Mouse (Mus musculus) small intestine, adult 2 months (tissue): ENCODE data around the gene Hist1h1b.

Source experiments
- CTCF ChIP-seq: fragments of 200-500 bp; IDR thresholded peaks from 2 replicates; pipeline ENCODE4 v1.5.1; 2012; ENCODE audit warnings: low read depth, mild to moderate bottlenecking, control low read depth, inconsistent platforms, low read length, moderate library complexity, mixed read lengths; ENCODE audit not compliant: insufficient replicate concordance, insufficient read length; ENCODE audit errors: extremely low read depth
- POLR2A ChIP-seq: fragments of 200-500 bp; IDR thresholded peaks from 2 replicates; pipeline ENCODE4 v1.6.1; 2012; ENCODE audit warnings: low read depth, mild to moderate bottlenecking, control low read depth, inconsistent platforms, low read length, moderate library complexity

GRCm38 (mm10) chr13:21734010-21734905, 46.2 kb downstream of the Hist1h1b start:
- no peak for TF ChIP-seq POLR2A
- TF ChIP-seq CTCF = peak; percentile 80; the same call in 1 of the 2 replicates
